Mouse (Mus musculus) kidney, embryonic 15.5 days (tissue): Measurements from ENCODE around the gene Sec24b. TPM values are rescaled to one million over a fixed set of nuclear protein-coding genes. Genes with fewer than 3 reads are reported as not detected.

Experiments
- ATAC-seq: fragments of 200-750 bp; cut with Nextera tagmentation; replicated peaks from 2 replicates; pipeline ENCODE4 v1.8.0; 2017; ENCODE audit warnings: moderate TSS enrichment; ENCODE audit not compliant: low FRiP score
- H3K27ac ChIP-seq: fragments of 300-500 bp; sonication (generic); 2 replicates; pipeline ENCODE4 v1.5.1; 2015; ENCODE audit warnings: mild to moderate bottlenecking, inconsistent platforms
- H3K27me3 ChIP-seq: fragments of 300-500 bp; sonication (generic); 2 replicates; pipeline ENCODE4 v1.6.1; 2015; ENCODE audit warnings: inconsistent platforms
- H3K36me3 ChIP-seq: fragments of 300-500 bp; sonication (generic); 2 replicates; pipeline ENCODE4 v1.6.1; 2015; ENCODE audit warnings: inconsistent platforms
- H3K4me1 ChIP-seq: fragments of 300-500 bp; sonication (generic); 2 replicates; pipeline ENCODE4 v1.6.1; 2015; ENCODE audit warnings: inconsistent platforms
- H3K4me2 ChIP-seq: fragments of 300-500 bp; sonication (generic); 2 replicates; pipeline ENCODE4 v1.6.1; 2015; ENCODE audit warnings: moderate library complexity, mild to moderate bottlenecking, inconsistent platforms
- H3K4me3 ChIP-seq: fragments of 300-500 bp; sonication (generic); replicated peaks from 2 replicates; pipeline ENCODE4 v1.5.1; 2015; ENCODE audit warnings: mild to moderate bottlenecking, inconsistent platforms
- H3K9ac ChIP-seq: fragments of 300-500 bp; sonication (generic); 2 replicates; pipeline ENCODE4 v1.6.1; 2015; ENCODE audit warnings: mild to moderate bottlenecking, inconsistent platforms
- H3K9me3 ChIP-seq: fragments of 300-500 bp; sonication (generic); replicated peaks from 2 replicates; pipeline ENCODE4 v1.6.1; 2016; ENCODE audit warnings: inconsistent platforms
- WGBS: fragments of 180-500 bp; shearing (Covaris S2); methylation state at CpG from one replicate; pipeline ENCODE4 v1.1.7; 2015; ENCODE audit warnings: mixed read lengths; 5-methylcytosine and 5-hydroxymethylcytosine counted together
- polyA plus RNA-seq: library from polyadenylated mRNA; unstranded; fragments of >200 nt; fragmentation: Nextera tagmentation; extraction: Ambion mirVana; gene quantifications from 2 replicates; pipeline ENCODE4 v1.2.1, GENCODE M21; 2015

The Sec24b gene
- 33.6 and 36.9 TPM in 2 replicates for polyA plus RNA-seq

- H3K9me3 ChIP-seq = no peaks in the 10 kb centered on the region
- H3K27me3 ChIP-seq = no peaks in the 10 kb centered on the region
- peak within 1 kb of the TSS; percentile 69 for H3K4me2 ChIP-seq
- peak within 1 kb of the TSS; percentile 95 for H3K9ac ChIP-seq
- H3K4me3 ChIP-seq = peak within 1 kb of the TSS; percentile 93
- no peak for ATAC-seq
- peak within 1 kb of the TSS; percentile 98 for H3K27ac ChIP-seq
- H3K36me3 ChIP-seq = peaks cover under 1% of the 10 kb centered on the region; the same call in 1 of the 2 replicates
- peaks cover 40% of the 10 kb centered on the region for H3K4me1 ChIP-seq
- WGBS = 14% methylated on average over 12 of the region's 12 CpGs
Observed at GRCm38 (mm10) chr3:130061281-130061680, at the start of gene Sec24b. Sec24b (minus strand) TSS chr3:130061553.

- no peak for ATAC-seq
- H3K4me2 ChIP-seq = peak overlapping the region; percentile 36
Observed at GRCm38 (mm10) chr3:130104471-130104870, 43.1 kb upstream of the Sec24b start.

GRCm38 (mm10) chr3:130103486-130103885 lies 42.1 kb upstream of the Sec24b start:
- ATAC-seq = no peak
- H3K4me3 ChIP-seq = no peak overlapping the region
- 82% methylated on average over 8 of the region's 8 CpGs for WGBS
- no peaks in the 10 kb centered on the region for H3K36me3 ChIP-seq
- H3K9ac ChIP-seq = no peak overlapping the region
- no peaks in the 10 kb centered on the region for H3K9me3 ChIP-seq
- peaks cover 6% of the 10 kb centered on the region; the same call in 1 of the 2 replicates for H3K4me1 ChIP-seq
- H3K4me2 ChIP-seq = no peak overlapping the region
- H3K27me3 ChIP-seq = no peaks in the 10 kb centered on the region
- no peak overlapping the region for H3K27ac ChIP-seq

More at GRCm38 (mm10) chr3:130104471-130104870, 43.1 kb upstream of the Sec24b start:
- no peaks in the 10 kb centered on the region for H3K36me3 ChIP-seq
- H3K4me1 ChIP-seq = peaks cover 6% of the 10 kb centered on the region; the same call in 1 of the 2 replicates
- H3K27ac ChIP-seq = no peak overlapping the region
- H3K9me3 ChIP-seq = no peaks in the 10 kb centered on the region
- no peaks in the 10 kb centered on the region for H3K27me3 ChIP-seq
- 36% methylated on average over 9 of the region's 9 CpGs for WGBS
- no peak overlapping the region for H3K9ac ChIP-seq
- no peak overlapping the region for H3K4me3 ChIP-seq

- H3K27ac ChIP-seq = no peak overlapping the region
- H3K4me3 ChIP-seq = no peak overlapping the region
- no peak overlapping the region for H3K9ac ChIP-seq
- H3K9me3 ChIP-seq = no peaks in the 10 kb centered on the region
- no peaks in the 10 kb centered on the region for H3K27me3 ChIP-seq
- H3K4me2 ChIP-seq = no peak overlapping the region
- no peaks in the 10 kb centered on the region for H3K4me1 ChIP-seq
- no peak for ATAC-seq
- WGBS = 38% methylated on average over 5 of the region's 5 CpGs
- H3K36me3 ChIP-seq = no peaks in the 10 kb centered on the region
Observed at GRCm38 (mm10) chr3:130095160-130095781, 33.9 kb upstream of the Sec24b start.

- H3K4me2 ChIP-seq = no peak overlapping the region
- H3K4me3 ChIP-seq = no peak overlapping the region
- no peaks in the 10 kb centered on the region for H3K4me1 ChIP-seq
- ATAC-seq = no peak
- H3K27me3 ChIP-seq = no peaks in the 10 kb centered on the region
- 81% methylated on average over 5 of the region's 5 CpGs for WGBS
- H3K9me3 ChIP-seq = no peaks in the 10 kb centered on the region
- H3K27ac ChIP-seq = no peak overlapping the region
- no peaks in the 10 kb centered on the region for H3K36me3 ChIP-seq
- no peak overlapping the region for H3K9ac ChIP-seq
Observed at GRCm38 (mm10) chr3:130094125-130094704, 32.9 kb upstream of the Sec24b start.

- ATAC-seq = no peak
Observed at GRCm38 (mm10) chr3:130090460-130090859, 29.1 kb upstream of the Sec24b start.

GRCm38 (mm10) chr3:130088654-130089053 lies 27.3 kb upstream of the Sec24b start:
- H3K4me1 ChIP-seq = no peaks in the 10 kb centered on the region
- H3K36me3 ChIP-seq = no peaks in the 10 kb centered on the region
- H3K27ac ChIP-seq = no peak overlapping the region
- H3K27me3 ChIP-seq = no peaks in the 10 kb centered on the region
- H3K9ac ChIP-seq = no peak overlapping the region
- no peak overlapping the region for H3K4me2 ChIP-seq
- no peak for ATAC-seq
- H3K4me3 ChIP-seq = no peak overlapping the region
- H3K9me3 ChIP-seq = no peaks in the 10 kb centered on the region
- 90% methylated on average over 9 of the region's 9 CpGs for WGBS

More at GRCm38 (mm10) chr3:130090460-130090859, 29.1 kb upstream of the Sec24b start:
- Histone ChIP-seq H3K9ac (no peak overlapping the region), H3K4me1 (no peaks in the 10 kb centered on the region), H3K27me3 (no peaks in the 10 kb centered on the region), H3K27ac (no peak overlapping the region), H3K36me3 (no peaks in the 10 kb centered on the region), H3K4me3 (no peak overlapping the region), H3K4me2 (no peak overlapping the region), H3K9me3 (no peaks in the 10 kb centered on the region)
- 87% methylated on average over 9 of the region's 9 CpGs for WGBS

- 80% methylated on average over 9 of the region's 9 CpGs for WGBS
- Histone ChIP-seq H3K36me3 (no peaks in the 10 kb centered on the region), H3K4me2 (no peak overlapping the region), H3K9ac (no peak overlapping the region), H3K27me3 (no peaks in the 10 kb centered on the region), H3K27ac (no peak overlapping the region), H3K4me3 (no peak overlapping the region), H3K4me1 (no peaks in the 10 kb centered on the region), H3K9me3 (no peaks in the 10 kb centered on the region)
- no peak for ATAC-seq
Observed at GRCm38 (mm10) chr3:130087466-130087865, 26.1 kb upstream of the Sec24b start.

GRCm38 (mm10) chr3:130086372-130087080 lies 25.2 kb upstream of the Sec24b start:
- Histone ChIP-seq H3K4me2 (no peak overlapping the region), H3K4me3 (no peak overlapping the region), H3K9ac (no peak overlapping the region), H3K27ac (no peak overlapping the region), H3K4me1 (no peaks in the 10 kb centered on the region), H3K36me3 (no peaks in the 10 kb centered on the region), H3K27me3 (no peaks in the 10 kb centered on the region), H3K9me3 (no peaks in the 10 kb centered on the region)
- no peak for ATAC-seq
- 68% methylated on average over 13 of the region's 13 CpGs for WGBS

- no peak for ATAC-seq
- Histone ChIP-seq H3K9me3 (no peaks in the 10 kb centered on the region), H3K4me3 (no peak overlapping the region), H3K36me3 (no peaks in the 10 kb centered on the region), H3K9ac (no peak overlapping the region), H3K27me3 (peaks cover 6% of the 10 kb centered on the region; the same call in 1 of the 2 replicates), H3K4me1 (no peaks in the 10 kb centered on the region), H3K4me2 (no peak overlapping the region), H3K27ac (no peak overlapping the region)
- 62% methylated on average over 2 of the region's 2 CpGs for WGBS
Observed at GRCm38 (mm10) chr3:130083312-130083711, 22.0 kb upstream of the Sec24b start.

GRCm38 (mm10) chr3:130080666-130081065 lies 19.3 kb upstream of the Sec24b start:
- Histone ChIP-seq H3K27ac (no peak overlapping the region), H3K4me1 (no peaks in the 10 kb centered on the region), H3K36me3 (no peaks in the 10 kb centered on the region), H3K4me3 (no peak overlapping the region), H3K4me2 (no peak overlapping the region), H3K9me3 (no peaks in the 10 kb centered on the region), H3K9ac (no peak overlapping the region), H3K27me3 (peaks cover 6% of the 10 kb centered on the region; the same call in 1 of the 2 replicates)
- WGBS = 80% methylated on average over 6 of the region's 6 CpGs
- no peak for ATAC-seq

- peaks cover 6% of the 10 kb centered on the region; the same call in 1 of the 2 replicates for H3K27me3 ChIP-seq
- H3K27ac ChIP-seq = no peak overlapping the region
- H3K9me3 ChIP-seq = no peaks in the 10 kb centered on the region
- WGBS = 16% methylated on average over 1 of the region's 1 CpGs
- H3K4me2 ChIP-seq = no peak overlapping the region
- no peaks in the 10 kb centered on the region for H3K4me1 ChIP-seq
- no peaks in the 10 kb centered on the region for H3K36me3 ChIP-seq
- ATAC-seq = no peak
- no peak overlapping the region for H3K4me3 ChIP-seq
- no peak overlapping the region for H3K9ac ChIP-seq
Observed at GRCm38 (mm10) chr3:130079794-130080193, 18.4 kb upstream of the Sec24b start.
